Mouse (Mus musculus) brain, embryonic 14.5 days (tissue): ENCODE measurements at regions not wholly inside any gene's neighbourhood (a gene's known extent, or its start where the extent isn't known, plus 50 kb on each side); places are given as distances from the start of the nearest gene placed in this dataset.

Source experiments
- DNase-seq: peaks from one replicate; pipeline ENCODE4 v3.0.0-alpha.2; 2011; ENCODE audit warnings: low read depth
- CTCF ChIP-seq: fragments of 200-500 bp; IDR thresholded peaks from 2 replicates; pipeline ENCODE4 v1.5.1; 2012; ENCODE audit warnings: inconsistent platforms, mild to moderate bottlenecking, moderate library complexity, borderline replicate concordance; ENCODE audit not compliant: insufficient read depth, insufficient read length; ENCODE audit errors: extremely low read depth
- POLR2A ChIP-seq: fragments of 200-500 bp; IDR thresholded peaks from 2 replicates; pipeline ENCODE4 v1.6.1; 2012; ENCODE audit warnings: mild to moderate bottlenecking, inconsistent platforms, borderline replicate concordance; ENCODE audit not compliant: poor library complexity, insufficient read depth, insufficient read length, severe bottlenecking; ENCODE audit errors: extremely low read depth

GRCm38 (mm10) chr6:51267888-51268287 is 164.6 kb upstream of the Nfe2l3 start:
- DNase-seq = no peak
- TF ChIP-seq POLR2A (no peak), CTCF (no peak)

- TF ChIP-seq POLR2A (no peak), CTCF (no peak)
- DNase-seq = no peak
These were observed 163.5 kb upstream of the Nfe2l3 start for GRCm38 (mm10) chr6:51268931-51269330.

- DNase-seq = no peak
- TF ChIP-seq CTCF = no peak
- no peak for TF ChIP-seq POLR2A
These were observed 162.9 kb upstream of the Nfe2l3 start for GRCm38 (mm10) chr6:51269617-51270016.

- TF ChIP-seq POLR2A (no peak), CTCF (no peak)
- DNase-seq = peak; percentile 93
These were observed 162.0 kb upstream of the Nfe2l3 start for GRCm38 (mm10) chr6:51270216-51271127.

- no peak for DNase-seq
These were observed 161.4 kb upstream of the Nfe2l3 start for GRCm38 (mm10) chr6:51271128-51271480.

GRCm38 (mm10) chr6:51272136-51272736 is 160.2 kb upstream of the Nfe2l3 start:
- peak; percentile 38 for DNase-seq
- TF ChIP-seq CTCF (no peak), POLR2A (no peak)

More at GRCm38 (mm10) chr6:51271128-51271480, 161.4 kb upstream of the Nfe2l3 start:
- TF ChIP-seq CTCF (no peak), POLR2A (no peak)

GRCm38 (mm10) chr6:51279491-51279890 is 153.0 kb upstream of the Nfe2l3 start:
- TF ChIP-seq CTCF (no peak), POLR2A (no peak)
- DNase-seq = no peak

- DNase-seq = no peak
- TF ChIP-seq CTCF (no peak), POLR2A (no peak)
These were observed 152.2 kb upstream of the Nfe2l3 start for GRCm38 (mm10) chr6:51280231-51280630.

- TF ChIP-seq POLR2A (no peak), CTCF (no peak)
- DNase-seq = no peak
These were observed 148.4 kb upstream of the Nfe2l3 start for GRCm38 (mm10) chr6:51283916-51284706.

GRCm38 (mm10) chr6:51284881-51285280 is 147.6 kb upstream of the Nfe2l3 start:
- no peak for DNase-seq
- TF ChIP-seq CTCF = no peak
- no peak for TF ChIP-seq POLR2A

- no peak for DNase-seq
These were observed 145.6 kb upstream of the Nfe2l3 start for GRCm38 (mm10) chr6:51286836-51287235.

More at GRCm38 (mm10) chr6:51286836-51287235, 145.6 kb upstream of the Nfe2l3 start:
- TF ChIP-seq CTCF (no peak), POLR2A (no peak)
